Mouse (Mus musculus): ENCODE measurements around the gene Mpi. TPM values are rescaled to one million over a fixed set of nuclear protein-coding genes. Genes with fewer than 3 reads are reported as not detected.

Mpi gene
- total RNA-seq (2021) = 100 to 1,000 TPM; 129 to 131 TPM

- intact Hi-C loops (cut with DNase I) = no loop called here
- DNase-seq = peak; percentile 75 to 84
Measured at GRCm38 (mm10) chr9:57552139-57552887, at the start of gene Mpi. Mpi (minus strand) TSS chr9:57552763.

GRCm38 (mm10) chr9:57602098-57602497 is 49.5 kb upstream of the Mpi start:
- no peak for DNase-seq
- intact Hi-C loops (cut with DNase I) = no loop called here

- DNase-seq = no peak
- intact Hi-C loops (cut with DNase I) = no loop called here
Measured at GRCm38 (mm10) chr9:57601353-57601706, 48.8 kb upstream of the Mpi start.

DNA sequence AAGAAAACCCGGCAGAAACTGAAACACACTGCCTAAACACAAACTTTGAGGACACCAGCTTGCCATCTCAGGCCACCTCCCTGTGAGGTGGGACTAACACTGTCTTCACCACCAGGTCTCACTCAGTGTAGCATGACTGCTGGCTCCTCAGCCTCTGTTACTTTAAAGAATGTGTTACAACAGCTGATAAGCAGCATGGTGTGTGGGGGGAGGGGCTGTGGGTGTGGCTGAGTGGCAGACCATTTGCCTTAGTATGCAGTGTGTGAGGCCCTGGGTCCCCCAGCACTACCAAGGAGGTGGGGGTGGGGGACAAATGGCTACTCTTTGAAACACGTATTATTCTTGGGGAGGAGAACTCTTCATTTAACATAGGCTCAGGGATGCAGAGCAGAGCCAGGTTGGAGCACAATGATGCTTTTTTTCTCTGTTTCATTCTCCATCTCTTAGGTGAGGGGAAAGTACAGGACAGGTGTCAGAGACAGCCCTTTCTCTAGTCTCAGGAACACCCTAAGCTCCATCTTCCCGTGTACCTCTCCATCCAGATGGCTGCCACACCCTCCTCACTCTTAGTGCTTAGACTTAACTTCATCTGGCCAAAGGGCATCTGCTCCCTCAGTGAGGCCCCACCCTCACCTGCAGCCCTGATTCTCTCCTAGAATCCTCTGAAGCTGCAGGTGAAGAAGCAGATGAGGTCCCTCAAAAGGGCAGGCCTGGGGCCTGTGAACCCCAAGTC is 48.2 kb upstream of the Mpi start:
- intact Hi-C loops (cut with DNase I) = no loop called here

DNA sequence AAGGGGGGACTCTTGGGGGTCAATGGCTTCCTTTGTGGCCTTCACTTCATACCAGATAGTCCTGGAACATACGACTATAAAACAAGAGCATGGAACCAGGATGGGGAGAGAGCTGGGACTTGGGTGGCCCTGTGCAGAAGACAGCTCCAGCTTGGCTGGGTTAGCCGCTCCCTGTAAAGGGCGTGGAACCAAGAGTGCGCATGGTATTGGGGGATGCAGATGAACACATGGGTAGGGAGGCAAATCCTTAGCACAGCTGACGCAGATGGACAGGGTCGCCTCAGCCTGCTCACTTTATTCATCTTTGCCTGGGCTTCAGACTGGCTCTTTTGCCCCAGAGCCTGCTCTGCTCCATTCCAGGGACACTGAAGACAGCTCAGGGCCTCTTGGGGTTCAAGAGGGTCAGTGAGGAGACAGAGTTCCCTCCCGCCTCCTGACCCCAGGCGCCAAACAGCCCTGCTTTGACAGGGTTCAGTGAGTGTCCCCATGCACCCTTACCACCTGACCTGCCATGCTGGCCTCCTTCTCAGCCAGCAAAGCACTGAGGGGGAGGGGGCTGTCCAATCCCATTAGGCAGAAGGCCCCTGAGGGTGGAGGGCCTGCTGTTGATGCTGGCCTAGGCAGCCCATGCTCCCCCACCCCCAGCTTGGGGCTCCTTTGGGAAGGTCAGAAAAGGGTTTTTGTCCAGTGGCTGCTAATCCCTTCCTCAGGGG is 46.4 kb upstream of the Mpi start:
- DNase-seq = no peak
- intact Hi-C loops (cut with DNase I) = no loop called here

More for the DNA sequence above, 48.2 kb upstream of the Mpi start:
- peak in 1 of 2 experiments; percentile 51 for DNase-seq

DNA sequence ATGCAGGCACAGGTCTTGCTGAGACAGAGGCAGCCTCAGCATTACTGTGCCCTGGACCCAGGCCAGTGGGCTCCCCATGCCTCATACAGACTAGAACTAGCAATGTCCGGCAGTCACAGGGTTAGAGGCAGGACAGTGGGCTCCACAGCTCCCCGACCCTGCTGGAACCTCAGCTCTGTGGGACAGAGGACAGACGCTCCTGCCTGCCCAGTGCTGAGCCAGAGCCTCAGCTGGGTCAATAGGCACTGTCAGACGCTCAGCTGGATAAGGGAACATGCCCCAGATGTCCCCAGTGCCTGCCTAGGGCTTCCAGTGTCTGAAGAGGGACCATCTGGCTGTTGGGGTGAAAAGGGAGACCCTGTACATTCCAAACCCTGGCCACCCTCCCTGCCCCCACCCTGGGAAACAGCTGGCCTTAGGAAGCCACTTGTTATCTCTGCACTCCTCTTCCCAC is 45.4 kb upstream of the Mpi start:
- intact Hi-C loops (cut with DNase I) = no loop called here
- DNase-seq = no peak

DNA sequence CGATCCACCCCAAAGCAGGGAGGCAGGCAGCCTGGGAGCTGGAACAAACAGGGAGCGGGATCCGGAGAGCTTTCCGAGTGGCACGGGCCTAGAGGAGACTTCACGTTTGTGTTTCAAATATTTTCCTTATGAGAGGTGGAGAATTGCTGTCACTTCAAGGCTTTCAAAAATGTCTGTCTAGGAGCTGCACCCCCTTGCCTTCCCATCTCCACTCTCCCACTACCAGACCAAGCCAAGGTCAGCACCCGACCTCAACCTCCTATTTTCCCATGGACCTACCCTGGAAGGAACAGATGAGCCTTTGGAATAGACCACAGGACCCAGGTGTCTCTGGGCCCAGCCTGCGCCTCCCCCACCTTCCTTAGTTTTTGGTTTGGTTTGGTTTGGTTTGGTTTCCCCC is 44.7 kb upstream of the Mpi start:
- intact Hi-C loops (cut with DNase I) = no loop called here
- no peak for DNase-seq

DNA sequence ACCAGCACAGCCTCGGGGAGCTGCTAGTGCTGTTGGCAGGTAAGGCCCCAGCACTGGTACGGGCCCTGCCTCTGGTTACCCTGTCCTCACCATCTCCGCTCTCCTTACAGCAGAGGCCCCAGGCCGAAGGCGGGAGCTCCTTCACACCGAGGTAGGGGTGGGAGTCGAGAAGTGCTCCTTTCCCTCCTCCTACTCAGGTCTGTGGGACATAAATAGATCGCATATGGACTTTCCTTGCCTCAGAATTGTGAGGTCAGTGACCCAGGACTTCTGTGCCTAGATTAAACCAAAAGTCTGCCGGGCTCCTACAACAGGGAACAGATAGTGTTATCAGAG is 41.6 kb upstream of the Mpi start:
- DNase-seq = no peak
- intact Hi-C loops (cut with DNase I) = no loop called here

DNA sequence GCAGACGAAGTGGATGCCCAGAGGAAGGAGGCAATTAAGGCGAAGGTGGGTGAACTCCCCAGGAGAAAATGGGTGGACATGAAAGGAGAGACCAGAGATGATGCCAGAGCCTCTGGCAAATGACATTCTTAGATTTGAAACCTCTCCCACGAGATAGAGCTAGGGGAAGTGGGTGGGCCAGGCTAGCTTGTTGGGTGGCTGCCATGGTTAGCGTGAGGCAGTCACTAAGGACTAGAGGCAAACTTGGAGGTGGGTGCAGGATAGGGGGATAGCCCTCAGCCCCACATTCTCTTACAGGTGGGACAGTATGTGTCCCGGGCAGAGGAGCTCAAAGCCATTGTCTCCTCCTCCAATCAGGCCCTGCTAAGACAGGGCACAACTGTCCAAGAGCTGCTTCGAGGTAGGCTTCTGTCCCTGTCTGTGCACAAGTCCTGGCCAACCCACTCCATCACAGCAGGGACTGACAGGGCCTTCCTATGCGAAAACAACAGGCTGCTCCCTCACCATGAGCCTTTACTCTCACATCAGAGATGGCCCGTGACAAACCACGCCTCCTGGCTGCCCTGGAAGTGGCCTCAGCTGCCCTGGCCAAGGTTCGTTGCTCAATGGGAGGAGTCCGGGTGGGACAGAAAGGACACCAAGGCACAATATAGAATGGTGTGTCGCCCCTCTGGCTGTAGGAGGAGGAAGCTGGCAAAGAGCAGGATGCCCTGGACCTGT is 41.1 kb upstream of the Mpi start:
- intact Hi-C loops (cut with DNase I) = no loop called here
- DNase-seq = no peak

GRCm38 (mm10) chr9:57590726-57591125 is 38.2 kb upstream of the Mpi start:
- intact Hi-C loops (cut with DNase I) = no loop called here
- no peak for DNase-seq

DNA sequence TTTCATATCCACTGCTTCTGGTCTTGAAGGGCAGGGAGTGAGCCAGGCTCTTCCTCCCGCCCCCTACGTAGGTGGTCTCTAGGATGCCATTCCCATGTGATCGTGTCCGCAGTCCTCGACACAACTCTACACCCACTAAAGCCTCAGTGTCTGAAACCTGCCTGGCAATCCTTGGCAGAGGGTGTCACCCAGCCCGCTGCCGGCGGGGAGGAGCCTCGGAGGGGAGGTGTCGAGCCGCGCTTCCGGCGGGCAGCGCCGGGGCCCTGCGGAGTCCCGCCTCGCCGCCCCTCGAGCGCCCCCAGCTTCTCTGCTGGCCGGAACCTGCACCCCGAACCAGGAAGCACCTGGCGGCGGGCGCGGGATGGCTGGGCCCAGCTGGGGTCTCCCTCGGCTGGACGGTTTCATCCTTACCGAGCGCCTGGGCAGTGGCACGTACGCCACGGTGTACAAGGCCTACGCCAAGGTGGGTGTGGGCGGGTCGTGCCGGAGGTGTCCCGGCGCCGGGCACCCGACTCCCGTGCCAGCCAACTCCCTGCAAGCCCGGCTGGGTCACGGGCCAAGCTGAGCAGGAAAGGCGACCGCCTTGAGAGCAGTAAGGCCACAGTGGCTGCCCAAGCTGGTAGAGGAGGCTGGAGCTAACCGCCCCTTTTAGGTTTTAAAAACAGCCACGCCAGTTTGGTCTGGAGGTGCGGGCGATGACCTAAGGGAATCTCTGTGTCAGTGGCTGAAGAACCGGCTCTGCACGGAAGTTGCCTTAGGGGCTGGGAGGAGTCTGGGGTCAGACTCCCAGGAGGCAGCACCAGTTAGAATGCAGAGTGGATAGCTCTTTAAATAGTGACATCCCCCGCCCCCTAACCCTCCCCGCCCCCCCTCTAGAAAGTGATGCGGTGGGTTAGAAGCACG is 36.9 kb upstream of the Mpi start, which contains the start of gene Ulk3:
Ulk3 (plus strand) TSS at position 229 of the 903 bp plus-strand sequence.
- intact Hi-C loops (cut with DNase I) = loop anchor here (2.0 to 5.0 kb wide), 3 partner anchors 29 to 55 kb away; partner anchors contain the start of gene Scamp2

DNA sequence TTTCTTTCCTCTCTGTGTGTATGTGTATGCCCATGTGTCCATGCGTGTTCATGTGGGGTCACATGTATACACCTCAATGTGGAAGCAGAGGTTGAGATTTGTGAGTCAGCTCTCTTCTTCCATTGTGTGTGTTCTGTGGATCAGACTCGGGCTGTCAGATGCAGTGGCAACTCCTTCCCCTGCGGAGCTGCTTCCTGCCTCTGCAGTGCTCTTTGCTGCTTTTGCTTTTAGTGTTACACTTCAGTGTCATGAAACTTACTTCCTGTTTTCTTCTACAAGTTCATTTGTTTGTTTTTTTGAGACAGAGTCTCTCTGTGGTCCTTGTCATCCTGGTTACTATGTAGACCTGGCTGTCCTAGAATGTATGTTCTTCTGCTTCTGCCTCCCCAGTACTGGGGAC is 32.4 kb upstream of the Mpi start:
- no peak for DNase-seq
- intact Hi-C loops (cut with DNase I) = loop anchor here (5.0 kb wide), 1 partner anchor 43 kb away; no protein-coding TSS in a partner anchor

More for the DNA sequence above, 36.9 kb upstream of the Mpi start, which contains the start of gene Ulk3:
- peak; percentile 83 to 86 for DNase-seq

DNA sequence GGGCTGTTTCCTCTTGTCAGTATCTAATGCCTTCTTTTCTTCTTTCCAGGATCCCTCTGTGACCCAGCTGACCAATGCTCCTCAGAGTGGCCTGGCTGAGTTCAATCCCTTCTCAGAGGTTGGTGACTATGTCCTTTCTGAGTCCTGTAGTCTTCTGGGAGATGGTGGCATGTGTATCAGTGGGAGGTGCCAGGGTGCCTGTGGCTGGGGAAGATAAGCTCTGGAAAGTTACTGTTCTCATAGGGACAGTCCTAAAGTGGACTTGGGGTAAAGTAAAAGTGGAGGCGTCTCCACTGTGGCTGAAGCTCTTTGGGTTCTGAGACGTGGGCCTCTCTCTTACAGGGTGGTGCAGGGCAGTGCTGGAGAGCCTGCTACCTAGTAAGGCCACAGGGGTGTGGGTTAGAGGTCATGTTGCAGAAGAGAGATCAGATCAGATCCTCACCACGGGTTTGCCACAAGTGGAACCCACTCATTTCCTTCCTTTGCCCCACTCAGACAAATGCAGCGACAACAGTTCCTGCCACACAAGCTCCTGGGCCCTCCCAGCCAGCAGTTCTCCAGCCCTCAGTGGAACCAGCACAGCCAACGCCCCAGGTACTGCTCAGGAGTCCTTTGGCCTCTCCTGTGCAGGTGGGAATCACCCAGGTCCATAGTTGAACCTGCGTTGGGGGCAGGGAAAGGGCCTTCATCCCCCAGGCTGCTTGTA is 24.7 kb upstream of the Mpi start:
- intact Hi-C loops (cut with DNase I) = no loop called here
- no peak for DNase-seq

GRCm38 (mm10) chr9:57575577-57575976 is 23.0 kb upstream of the Mpi start:
- intact Hi-C loops (cut with DNase I) = no loop called here
- DNase-seq = no peak

- no peak for DNase-seq
- intact Hi-C loops (cut with DNase I) = no loop called here
Measured at GRCm38 (mm10) chr9:57574397-57574796, 21.8 kb upstream of the Mpi start.

DNA sequence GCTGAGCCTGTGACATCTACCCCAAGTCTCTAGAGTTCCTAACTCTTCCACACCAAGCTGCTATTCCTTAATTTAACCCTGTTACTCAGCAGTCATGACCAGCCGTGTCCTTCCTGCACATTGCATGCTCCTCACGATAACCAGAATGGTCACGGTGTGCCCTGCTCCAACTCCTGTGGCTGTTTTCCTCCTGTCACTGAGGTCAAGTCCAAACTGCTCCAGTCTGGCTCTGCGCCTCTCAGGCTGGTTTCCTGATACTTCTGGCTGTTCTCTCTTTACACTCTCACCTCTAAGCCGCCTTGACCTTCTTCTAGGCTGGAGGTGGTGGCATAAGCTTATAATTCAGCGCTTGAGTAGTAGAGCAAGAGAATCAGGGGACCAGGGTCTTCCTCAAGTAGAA is 15.9 kb upstream of the Mpi start:
- intact Hi-C loops (cut with DNase I) = no loop called here
- DNase-seq = no peak

GRCm38 (mm10) chr9:57566846-57567245 is 14.3 kb upstream of the Mpi start:
- no peak for DNase-seq

GRCm38 (mm10) chr9:57565741-57566221 is 13.2 kb upstream of the Mpi start:
- intact Hi-C loops (cut with DNase I) = no loop called here
- DNase-seq = peak; percentile 59 to 67

More at GRCm38 (mm10) chr9:57566846-57567245, 14.3 kb upstream of the Mpi start:
- intact Hi-C loops (cut with DNase I) = no loop called here

DNA sequence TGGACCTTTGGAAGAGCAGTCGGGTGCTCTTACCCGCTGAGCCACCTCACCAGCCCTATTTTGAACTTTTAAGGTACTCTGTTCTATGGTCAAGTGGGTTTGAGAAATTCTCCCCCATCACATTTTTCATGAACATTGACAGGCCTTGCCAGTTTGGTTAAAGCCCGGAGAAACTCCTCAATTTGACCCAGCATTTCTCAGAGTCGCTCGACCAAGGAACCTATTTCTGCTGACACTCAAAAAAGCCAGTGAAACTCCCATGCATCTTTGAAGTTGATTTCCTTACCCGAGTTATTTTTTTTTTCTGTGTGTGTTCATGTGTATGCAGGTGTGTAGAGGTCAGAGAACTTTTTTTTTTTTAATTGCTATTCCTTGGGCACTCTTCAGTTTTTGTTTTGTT is 12.0 kb upstream of the Mpi start:
- intact Hi-C loops (cut with DNase I) = no loop called here

More for the DNA sequence above, 12.0 kb upstream of the Mpi start:
- no peak for DNase-seq

All from heart, postnatal 10 days (tissue).